Mouse (Mus musculus): ENCODE results near the gene Kdm4b. TPM values are rescaled to one million over a fixed set of nuclear protein-coding genes. Genes with fewer than 3 reads are reported as not detected.

Gene Kdm4b
- 10 to 100 TPM; 19.0 to 22.6 TPM for total RNA-seq (2023)

DNA sequence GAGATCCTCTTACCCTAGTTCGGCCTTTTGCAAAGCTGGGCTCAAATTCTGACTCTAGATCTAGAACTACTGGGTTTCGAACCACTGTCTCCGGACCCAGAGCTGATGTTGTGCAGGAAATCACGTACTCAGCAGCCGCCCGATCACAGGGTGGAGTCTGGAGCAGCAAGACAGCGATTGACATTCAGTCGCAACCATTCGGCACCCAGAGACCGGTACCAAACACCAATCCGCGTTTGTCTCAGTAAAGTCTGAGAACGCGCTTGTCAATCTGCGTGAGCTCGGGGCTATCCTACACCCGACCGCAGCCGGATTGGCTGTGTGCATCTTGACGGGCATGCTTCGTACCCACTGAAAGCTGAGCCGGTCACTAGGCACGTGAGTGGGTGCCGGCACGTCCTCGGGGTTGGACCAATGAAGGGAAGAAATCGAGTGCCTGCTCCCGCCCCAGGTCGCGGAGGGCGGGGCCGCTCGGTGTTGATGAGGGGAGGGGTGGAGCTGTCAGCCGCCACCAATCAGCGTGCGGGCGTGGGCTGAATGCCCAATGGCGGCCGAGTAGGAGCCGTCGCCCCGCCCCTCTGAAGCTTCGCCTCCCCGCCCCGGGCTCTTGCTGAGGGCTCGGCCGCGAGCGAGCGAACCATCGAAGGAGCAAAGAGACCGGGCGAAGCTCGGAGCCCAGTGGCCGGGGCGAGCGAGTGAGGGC lies at the start of gene Kdm4b:
TSS of gene Kdm4b (plus strand) at position 613 of the 703 bp plus-strand sequence.

DNA sequence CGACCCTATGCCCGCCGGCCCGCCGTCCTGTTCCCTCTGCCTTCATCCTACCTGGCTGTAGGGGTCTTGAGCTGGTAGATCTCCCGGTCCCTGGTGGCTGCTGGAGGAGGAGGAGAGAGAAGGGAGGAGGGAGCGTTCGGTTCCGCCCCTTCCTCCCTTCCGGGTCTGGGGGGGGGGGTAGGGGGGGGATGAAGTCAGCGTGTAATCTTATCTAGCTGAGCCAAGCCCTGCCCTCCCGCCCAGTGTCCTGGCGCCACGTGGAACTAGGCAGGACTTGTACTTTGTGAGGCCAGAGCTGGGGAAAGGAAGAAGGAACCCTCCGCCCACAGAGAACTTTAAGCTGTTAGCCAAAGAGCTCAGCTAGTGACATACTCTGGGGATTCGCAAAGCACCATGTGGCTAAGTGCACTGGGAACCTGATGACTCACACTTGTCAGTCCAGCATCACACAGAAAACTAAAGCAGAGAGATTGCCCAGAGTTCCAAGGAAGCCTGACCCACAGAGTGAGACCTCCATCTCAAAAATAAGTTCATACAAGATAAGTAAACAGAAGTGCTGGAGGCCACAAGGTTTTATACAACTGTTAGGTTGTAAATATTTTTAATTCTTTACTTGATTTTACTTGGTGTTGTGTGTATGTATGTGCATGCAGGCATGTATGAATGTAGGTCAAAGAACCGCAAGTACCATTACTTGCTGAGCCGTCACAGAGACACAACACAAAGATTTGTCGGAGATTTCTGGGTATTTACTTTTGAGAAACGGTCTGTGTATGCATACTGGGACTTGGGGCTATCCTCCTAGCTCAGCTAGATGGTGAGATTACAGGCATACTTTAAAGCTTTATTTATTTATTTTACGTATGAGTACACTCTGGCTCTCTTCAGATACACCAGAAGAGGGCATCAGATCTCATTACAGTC lies 49.0 kb upstream of the Kdm4b start, which contains the start of gene Ticam1:
TSS of gene Ticam1 (minus strand) at position 144 of the 924 bp plus-strand sequence.

DNA sequence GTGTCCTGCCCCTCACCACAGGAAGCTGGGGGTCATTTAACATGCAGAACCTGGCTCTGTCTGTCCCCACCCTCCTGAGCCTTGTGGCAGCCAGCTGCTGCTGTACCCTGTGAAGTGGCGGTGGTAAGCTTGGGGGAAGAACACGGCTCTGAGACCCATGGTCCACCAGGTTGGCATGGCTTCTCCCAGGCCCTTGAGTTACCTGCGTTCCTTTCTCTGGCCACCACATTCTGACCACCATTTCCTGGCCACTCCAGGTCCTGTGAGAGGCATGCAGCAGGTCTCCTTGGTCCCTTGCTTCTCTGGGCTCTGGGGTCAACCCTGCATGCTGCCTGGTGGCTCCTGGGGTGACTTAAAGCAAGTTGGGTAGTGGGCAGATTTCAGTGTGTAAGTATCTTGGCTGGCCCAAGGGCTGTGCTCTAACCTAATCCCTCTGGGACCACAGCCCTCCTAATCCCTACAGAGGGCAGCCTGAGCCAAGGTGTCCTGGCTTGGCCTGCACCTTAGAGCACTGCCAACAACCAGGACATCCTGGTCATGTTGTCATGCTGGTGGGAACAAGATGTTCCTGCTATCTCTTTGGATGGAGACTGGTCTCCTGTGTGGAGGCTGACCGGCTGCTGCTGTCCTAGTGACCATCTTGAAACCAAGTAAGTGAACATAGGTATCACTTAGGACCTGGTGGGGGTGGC lies 33.2 kb upstream of the Kdm4b start, which contains the start of gene Plin3:
TSS of gene Plin3 (minus strand) at position 343 of the 692 bp plus-strand sequence.

DNA sequence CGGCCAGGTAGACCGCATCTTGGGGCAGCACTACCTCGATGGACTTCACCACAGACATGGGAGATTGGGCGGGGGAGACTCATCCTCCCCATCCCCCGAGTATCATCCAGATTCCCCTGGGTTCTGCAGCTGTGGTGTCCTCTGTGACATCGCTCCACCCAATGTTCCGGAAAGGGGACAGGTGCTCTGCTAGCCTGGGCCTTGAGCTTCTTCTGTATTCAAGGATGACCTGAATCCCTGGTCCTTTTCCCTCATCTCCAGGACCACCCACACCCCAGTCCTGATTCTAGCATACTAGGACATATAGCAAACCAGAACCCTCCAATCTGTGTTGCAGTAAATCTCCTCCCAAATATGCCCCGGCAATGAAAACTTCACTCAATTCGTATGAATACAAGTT lies 25.7 kb upstream of the Kdm4b start, which contains the start of gene Arrdc5:
TSS of gene Arrdc5 (minus strand) at position 101 of the 400 bp plus-strand sequence.

DNA sequence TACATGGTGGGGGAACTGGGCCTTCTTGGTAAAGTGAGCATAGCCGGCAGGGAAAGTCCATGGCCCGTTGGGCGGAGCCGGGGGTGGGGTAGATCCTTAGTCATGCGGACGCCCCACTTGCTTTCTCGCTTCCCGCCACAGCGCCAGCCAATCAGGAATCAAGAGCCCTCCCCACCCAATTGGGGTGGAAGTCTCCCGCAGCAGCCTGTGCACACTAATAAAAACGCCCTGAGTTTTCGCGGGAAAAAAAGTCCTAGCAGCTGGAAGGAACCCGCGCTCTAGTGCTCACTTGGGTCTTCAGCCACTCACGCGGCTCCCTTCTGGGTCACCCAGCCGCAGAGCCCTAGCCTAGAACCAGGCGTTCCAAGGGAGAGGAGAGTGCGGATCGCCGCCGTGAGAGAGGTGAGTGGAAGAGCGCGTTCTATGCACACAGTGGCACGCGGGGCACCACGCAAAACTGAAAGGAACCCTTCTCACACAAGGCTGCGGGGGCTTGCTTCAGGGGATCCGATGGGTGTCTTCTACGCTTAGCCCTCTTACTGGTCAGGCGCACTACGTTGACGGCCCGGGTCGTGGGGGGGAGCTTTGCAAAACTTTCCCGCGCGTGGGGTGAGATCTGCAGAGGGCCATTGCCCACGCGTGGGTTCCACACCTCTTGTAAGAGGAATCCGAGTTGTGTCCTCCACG lies 22.6 kb upstream of the Kdm4b start, which contains the start of gene Uhrf1:
TSS of gene Uhrf1 (plus strand) at position 162 of the 687 bp plus-strand sequence.

Other genes starting within 250 kb of the Kdm4b start
- gene Hdgfl2, start 246.4 kb upstream of the Kdm4b start, total RNA-seq (2023), result 10 to 100 TPM; 49.3 to 54.5 TPM
- under 1 TPM; 0.28 to 0.49 TPM for gene Plin4, start 216.3 kb upstream of the Kdm4b start, total RNA-seq (2023)
- gene Plin5, start 208.5 kb upstream of the Kdm4b start, total RNA-seq (2023), result 1 to 10 TPM in 1 of 2 experiments, under 1 TPM in 1; 0.94 to 1.9 TPM
- gene Lrg1, start 204.1 kb upstream of the Kdm4b start, total RNA-seq (2023), result 100 to 1,000 TPM; 184 to 229 TPM
- 1 to 10 TPM; 5.7 to 5.8 TPM for gene Sema6b, start 185.7 kb upstream of the Kdm4b start, total RNA-seq (2023)
- 1 to 10 TPM; 2.2 to 2.3 TPM for gene Tnfaip8l1, start 163.6 kb upstream of the Kdm4b start, total RNA-seq (2023)
- 10 to 100 TPM; 30.2 to 32.1 TPM for gene Mydgf, start 142.1 kb upstream of the Kdm4b start, total RNA-seq (2023)
- gene Dpp9, start 107.2 kb upstream of the Kdm4b start, total RNA-seq (2023), result 10 to 100 TPM; 34.8 to 38.4 TPM
- 10 to 100 TPM; 13.9 to 14.6 TPM for gene Fem1a, start 69.3 kb upstream of the Kdm4b start, total RNA-seq (2023)
- 10 to 100 TPM; 12.9 to 13.2 TPM for gene Ticam1, start 49.3 kb upstream of the Kdm4b start, total RNA-seq (2023)
- 10 to 100 TPM; 44.9 to 47.3 TPM for gene Plin3, start 33.2 kb upstream of the Kdm4b start, total RNA-seq (2023)
- gene Arrdc5, start 25.8 kb upstream of the Kdm4b start, total RNA-seq (2023), result not detected
- gene Uhrf1, start 22.7 kb upstream of the Kdm4b start, total RNA-seq (2023), result 100 to 1,000 TPM in 1 of 2 experiments, 10 to 100 TPM in 1; 87.5 to 111 TPM
- 10 to 100 TPM; 22.9 to 28.8 TPM for gene Ptprs, start 150.4 kb downstream of the Kdm4b start, total RNA-seq (2023)
- gene Znrf4, start 186.4 kb downstream of the Kdm4b start, total RNA-seq (2023), result not detected
- gene Gm20219, start 228.3 kb downstream of the Kdm4b start, total RNA-seq (2023), result 1 to 10 TPM; 1.7 to 4.3 TPM